Mouse (Mus musculus) mature B cell (primary cell): ENCODE data around the gene Klhdc2.

Experiments used
- in situ Hi-C: fragments of 300-500 bp; cut with MboI; formaldehyde crosslinking; loops from 2 replicates; pipeline ENCODE4 v1.14.3; 2019

Gene Klhdc2

DNA sequence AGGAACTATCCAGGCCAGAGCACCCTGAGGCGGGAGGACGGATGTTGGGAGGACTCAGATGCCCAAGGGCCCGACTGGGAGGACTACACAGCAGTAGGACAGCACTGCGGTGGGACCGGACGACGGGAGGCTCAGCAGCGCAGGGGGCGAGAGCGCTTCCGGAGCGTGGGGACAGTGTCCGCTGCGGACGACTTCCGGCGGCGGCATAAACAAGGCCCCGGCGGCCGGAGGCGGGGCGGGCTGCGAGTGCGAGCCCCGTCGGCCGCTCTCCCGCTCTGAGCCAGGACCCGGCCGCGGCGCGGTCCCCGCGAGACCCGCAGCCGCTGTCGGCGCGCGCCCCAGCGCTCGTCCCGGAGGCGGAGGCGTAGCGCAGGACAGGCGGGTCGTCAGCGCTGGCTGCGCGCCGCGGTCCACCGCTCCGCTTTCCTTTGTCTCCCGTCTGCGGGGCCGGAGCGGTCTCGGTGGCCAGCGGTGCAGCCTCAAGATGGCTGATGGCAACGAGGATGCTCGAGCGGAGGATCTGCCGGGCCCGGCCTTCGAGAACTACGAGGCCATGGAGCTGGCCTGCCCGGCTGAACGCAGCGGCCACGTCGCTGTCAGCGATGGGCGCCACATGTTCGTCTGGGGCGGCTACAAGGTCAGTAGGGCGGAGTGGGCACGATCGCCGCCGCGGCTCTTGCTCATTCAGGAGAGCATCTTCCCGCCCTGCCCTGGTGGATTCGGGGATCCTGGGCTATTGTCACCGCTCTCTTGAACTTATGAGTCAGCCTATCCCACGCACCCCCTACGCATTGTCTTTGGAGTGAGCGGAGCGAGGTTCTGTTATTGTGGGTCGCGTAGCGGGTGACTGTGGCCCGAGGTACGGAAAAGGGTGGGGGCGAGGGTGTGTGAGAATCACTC lies at the start of gene Klhdc2:
Gene Klhdc2, plus strand, starts transcription at position 171 of the 900 bp plus-strand sequence.
- in situ Hi-C loops: no loop called here

DNA sequence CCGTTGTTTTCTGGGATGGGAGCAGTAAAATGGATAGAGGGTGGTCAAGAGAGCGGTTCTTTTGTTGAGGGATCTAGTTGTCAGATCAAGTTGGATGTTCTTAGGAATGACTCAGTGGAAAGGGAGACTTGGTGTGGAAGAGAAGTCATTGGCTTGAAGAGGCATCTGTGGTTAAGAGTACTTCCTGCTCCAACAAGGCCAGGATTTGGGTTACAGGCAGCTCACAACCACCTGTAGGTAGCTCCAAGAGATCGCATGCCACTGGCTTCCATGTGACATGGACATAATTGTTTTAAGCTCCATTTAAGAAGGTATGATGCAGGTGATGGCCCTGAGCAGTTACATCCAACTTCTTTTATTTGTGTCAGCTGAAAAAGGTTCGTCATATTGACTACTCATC lies 46.7 kb upstream of the Klhdc2 start:
- in situ Hi-C loops: no loop called here

DNA sequence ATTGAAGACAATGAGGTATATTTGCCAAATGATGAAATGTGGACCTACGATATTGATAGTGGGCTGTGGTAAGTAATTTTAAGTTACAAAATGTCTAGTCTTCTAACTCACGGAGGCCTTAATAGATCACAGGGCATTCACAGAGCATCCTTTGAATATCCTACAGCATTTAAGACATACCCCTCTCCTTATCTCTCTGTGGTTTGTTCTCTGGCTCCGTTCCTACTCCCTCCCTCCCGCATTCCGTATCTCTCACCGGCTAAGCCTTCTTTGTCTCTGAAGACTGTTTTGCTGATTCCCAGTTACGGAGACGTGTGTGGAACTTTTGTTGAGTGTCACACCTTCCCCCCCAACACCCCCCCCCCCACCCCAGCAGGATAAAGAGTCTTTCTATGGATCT lies 45.7 kb upstream of the Klhdc2 start:
- in situ Hi-C loops: no loop called here

DNA sequence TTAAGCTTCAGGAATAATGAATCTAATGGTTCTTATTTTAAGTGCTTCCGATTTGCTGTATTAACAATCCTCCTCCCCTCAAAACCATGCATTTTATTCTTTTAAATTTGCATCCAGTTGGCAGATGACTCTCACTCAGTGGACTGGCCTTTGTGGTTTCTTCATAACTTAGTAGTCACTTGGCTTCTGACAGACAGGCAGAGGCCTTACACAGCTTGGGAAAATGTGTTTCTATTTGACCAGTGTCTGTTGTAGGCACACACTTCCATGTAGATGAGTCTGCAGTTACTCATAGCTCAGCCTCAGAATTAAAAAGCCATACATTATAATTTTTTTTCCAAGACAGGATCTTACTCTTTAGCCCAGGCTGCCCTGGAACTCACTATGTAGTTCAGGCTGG lies 42.7 kb upstream of the Klhdc2 start:
- in situ Hi-C loops: no loop called here

DNA sequence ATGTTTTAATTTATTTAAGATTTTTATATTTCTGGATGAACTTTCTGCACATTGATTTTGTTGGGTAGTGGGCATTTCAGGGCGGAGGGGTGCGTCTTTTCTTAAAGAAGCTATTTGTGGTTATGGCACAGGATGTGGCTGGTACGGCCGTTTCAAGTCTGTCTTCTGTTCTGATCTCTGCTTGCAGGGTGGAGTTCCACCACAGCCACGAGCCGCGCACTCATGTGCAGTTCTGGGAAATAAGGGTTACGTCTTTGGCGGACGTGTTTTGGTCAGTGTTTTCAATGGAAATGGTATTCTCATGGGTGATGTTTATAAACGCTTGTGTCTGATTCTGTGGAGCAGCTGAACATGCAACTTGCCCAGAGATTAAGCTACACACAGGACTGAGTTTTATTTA lies 38.6 kb upstream of the Klhdc2 start:
- in situ Hi-C loops: no loop called here

DNA sequence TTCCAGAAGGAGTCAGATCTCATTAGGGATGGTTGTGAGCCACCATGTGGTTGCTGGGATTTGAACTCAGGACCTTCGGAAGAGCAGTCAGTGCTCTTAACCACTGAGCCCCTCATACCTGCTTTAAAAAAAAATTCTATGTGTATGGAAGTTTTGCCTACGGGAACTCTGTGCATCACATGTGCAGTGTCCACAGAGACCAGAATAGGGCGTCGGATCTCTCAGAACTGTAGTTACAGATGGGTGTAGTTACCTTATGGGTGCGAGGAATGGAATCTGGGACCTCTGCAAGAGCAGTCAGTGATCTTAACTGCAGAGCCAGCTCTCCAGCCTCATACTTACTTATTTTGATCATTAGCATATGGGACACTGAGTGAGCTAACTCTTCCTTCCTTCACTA lies 34.2 kb upstream of the Klhdc2 start:
- in situ Hi-C loops: no loop called here

DNA sequence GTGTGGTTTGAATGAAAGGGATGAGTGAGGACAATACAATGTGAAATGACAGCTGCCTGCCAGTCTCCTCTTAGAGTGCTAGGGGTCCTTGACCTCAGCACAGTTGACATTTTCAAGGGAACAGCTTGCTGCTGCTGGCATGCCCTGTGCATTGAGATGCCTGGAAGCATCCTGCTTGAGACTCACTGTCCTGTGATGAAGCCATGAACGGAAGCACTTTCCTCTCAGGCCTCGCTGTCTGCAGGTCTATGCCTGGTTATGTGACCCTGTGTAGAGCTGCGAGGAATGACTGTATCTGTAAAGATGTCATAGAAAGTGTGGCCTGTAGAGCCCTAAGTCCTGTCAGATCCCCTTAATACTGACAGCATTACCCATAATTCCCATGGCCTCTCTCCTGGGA lies 31.4 kb upstream of the Klhdc2 start:
- in situ Hi-C loops: no loop called here

DNA sequence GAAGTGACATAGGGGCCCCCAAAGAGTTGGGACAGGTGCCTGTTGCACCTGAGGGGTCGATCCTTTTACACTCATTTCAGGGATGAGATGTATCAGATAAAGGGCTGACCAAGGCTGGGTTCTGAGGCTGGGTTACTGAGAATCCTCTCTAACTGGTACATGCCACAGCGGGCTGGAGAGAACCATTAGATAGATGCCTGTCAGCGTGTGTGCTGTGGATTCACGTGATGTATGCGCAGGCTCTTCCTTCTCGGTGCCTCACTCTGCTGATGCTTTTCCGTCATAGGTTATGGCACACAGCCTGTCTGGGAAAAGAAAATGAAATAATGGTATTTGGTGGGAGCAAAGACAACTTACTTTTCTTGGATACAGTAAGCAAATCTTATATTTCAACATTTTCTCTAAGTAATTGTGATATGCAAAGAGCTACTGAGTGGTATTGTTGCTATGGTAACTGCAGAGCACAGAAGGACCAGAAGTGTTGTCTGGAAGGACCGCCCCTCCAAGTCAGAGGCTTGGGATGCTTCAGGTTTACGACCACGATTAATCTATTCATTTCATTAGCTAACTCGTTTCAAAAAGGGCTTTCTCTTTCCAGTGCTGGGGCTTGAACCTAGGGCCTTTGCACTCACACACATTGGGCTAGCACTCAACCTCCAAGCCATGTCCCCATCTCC lies 28.4 kb upstream of the Klhdc2 start:
- in situ Hi-C loops: no loop called here

DNA sequence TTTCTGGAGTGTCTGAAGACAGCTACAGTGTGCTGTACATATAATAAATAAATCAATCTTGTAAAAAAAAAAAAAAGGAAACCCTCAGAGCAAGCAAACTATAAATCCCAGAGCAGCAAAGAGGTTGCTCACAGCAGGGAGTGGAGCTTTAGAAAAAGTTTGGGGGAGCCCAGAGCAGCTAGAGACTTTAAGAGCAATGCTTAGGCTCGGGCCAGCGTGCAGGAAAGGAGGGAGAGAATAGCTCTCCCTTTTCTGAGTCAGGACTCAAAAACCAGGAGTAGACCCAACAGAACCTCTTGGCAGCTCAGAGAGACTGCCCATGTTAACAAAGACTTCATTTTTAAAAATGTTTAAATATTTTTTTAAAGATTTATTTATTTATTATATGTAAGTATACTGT lies 27.5 kb upstream of the Klhdc2 start:
- in situ Hi-C loops: no loop called here

DNA sequence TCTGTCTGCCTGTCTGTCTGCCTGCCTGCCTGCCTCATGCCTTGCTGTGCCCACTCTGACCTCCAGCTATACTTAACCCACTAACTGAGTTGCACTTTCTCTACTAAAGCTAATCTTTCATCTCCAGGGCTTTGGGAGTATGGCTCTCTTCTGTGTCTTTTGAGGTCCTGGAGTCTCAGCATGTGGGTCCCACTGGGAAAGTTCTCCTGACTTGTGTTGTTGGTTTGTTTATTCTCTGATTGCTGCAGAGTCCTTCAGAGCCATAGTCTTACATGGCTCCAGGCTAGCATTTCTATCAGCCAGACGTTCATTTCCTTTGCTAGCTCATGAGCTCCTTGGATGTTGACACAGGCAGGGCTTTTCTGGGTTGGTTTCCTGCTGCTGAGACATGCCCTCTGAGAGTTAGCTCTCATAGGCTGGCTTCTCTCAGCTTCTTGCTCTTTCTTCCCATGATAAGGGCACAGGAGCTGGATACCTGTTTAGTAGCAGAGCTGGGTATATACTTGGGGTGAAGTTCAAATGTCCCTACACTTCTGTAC lies 16.5 kb upstream of the Klhdc2 start:
- in situ Hi-C loops: no loop called here

DNA sequence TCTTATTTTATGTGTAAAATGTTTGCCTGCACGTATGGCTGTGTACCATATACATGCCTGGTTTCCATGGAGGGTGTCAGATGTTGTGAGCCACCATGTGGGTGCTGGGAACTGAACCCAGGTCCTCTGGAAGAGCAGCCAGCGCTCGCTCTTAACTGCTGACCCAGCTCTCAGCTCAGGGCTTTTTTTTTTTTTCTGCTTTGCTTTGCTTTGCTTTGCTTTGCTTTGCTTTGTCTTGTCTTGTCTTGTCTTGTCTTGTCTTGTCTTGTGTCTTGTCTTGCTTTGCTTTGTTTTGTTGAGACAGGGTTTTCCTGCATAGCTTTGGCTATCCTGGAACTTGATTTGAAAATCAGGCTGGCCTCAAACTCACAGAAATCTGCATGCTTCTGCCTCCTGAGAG lies 15.6 kb upstream of the Klhdc2 start:
- in situ Hi-C loops: no loop called here

DNA sequence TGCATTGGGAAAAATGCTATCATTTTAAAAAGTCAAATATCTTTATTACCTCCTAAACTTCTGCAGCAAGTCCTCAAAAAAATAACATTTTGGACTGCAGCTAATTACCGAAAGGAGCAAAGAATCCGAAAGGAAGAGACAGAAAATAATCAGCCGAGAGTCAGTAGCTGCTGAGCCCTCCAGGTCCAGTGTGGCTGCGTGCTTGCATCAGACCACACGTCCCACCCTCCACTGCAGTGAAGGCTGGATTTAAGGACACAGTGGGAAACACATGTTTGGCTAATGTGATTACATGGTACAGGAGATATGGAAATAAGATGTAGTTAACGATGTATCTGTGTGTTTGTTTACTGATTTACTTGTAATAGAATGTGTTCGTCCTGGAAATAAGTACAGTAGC lies 13.3 kb upstream of the Klhdc2 start:
- in situ Hi-C loops: no loop called here

DNA sequence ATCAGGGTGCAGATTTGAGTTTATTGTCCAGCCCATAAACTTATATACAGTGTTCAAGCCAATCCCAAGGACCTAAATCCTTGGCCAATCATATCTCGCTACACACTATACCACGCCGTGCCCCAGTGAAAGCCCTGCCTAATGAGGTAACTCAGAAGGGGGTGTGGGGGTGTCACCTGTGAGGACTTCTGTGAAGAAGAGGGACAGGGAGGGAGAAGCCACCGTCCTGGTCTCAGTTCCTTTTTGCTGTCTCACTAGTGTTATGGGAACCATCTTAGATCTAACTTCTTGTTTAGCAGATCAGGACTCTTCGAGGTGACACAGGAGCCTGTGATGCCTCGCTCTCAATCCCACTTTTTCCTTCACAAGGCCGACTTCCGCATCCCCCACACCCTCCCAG lies 8.9 kb upstream of the Klhdc2 start:
- in situ Hi-C loops: no loop called here

DNA sequence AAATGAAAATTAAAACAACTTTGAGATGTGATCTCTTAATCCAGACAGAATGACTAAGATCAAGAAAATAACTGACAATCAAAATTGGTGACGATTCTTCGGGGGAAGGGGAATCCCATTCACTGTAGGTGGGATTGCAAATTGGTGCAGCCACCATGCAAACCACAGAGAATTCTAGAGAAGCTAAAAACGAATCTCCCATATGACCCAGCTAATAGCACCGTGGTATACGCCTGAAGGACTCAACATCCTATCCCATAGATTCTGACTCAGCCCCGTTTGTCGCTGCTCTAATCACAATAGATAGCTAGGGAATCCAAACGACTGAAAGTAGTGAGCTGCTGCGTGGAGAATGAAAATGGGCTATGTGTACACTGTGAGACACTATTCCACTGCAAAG lies 7.8 kb upstream of the Klhdc2 start:
- in situ Hi-C loops: no loop called here

DNA sequence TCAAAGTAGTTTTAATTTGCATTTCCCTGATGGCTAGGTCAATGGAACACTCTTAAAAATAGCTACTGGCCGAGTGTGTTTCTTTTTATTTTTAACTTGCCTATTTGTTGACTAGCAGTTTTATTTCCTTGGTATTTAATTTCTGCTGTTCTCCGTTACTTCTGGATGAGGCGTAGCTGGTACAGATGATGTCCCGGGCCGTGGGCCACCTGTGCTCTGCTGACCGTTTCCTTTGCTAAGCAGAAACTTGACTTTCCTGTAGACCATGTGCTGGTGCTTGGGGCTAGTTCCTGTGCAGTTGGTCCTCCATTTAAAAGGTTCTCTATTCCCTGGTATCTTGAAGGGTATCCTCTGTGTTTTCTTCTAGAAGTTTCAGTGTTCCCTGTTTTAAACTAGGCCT lies 4.1 kb upstream of the Klhdc2 start:
- in situ Hi-C loops: no loop called here

DNA sequence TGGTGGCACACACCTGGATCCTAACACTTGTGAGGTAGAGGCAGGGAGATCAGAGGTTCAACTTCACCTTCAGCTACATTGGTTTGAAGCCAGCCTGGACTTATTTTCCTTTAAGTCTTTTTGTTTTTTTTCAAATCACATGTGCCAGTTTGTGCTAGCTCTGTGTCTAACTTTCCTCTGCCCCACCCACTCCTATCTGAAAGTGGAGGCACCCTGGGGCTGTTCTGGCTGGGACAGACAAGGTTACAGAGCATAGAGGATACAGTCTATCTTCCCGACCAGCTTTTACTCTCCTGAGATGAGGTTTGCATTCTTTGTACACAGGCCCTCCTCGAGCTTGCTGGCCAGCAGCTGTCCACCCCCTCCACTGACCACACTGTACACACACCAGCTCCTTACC lies 2.7 kb upstream of the Klhdc2 start:
- in situ Hi-C loops: no loop called here

DNA sequence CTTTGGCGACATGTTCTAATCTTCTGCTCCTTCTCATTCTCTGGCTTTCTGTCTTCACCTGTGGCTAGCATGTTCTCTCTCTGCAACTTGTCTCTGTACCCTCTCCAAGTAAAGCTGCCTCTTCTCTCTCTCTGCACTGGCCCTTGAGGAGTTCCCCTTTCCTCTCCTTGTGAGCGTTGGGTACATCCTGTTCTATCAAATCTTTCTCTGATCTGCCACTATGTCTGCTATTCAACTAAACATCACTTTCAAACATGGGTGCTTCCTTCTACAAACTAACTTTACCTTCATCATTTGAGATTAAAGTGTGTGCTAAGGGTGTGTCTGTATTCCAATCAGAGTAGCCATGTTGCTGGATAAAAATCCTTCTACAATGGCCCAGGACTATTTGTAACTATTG lies 1.5 kb upstream of the Klhdc2 start:
- in situ Hi-C loops: no loop called here

DNA sequence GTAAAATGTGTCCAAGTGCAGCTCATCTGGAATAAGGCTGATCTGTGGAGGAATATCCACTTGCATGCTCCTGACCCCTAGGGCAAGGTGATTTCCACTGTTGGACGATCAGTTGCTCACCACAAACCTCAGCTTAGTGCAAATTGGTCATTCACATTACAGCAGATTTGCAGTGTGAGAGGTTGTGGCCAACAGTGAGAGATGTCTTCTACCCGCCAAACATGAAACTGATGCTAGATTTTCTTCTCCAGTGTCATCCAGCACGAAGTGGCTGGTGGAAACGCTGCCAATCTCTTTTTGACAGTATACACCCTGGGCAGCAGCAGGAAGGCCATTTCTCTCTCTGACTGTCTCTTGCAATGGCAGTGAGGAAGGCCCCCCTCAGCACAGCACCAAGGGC lies 830 bp upstream of the Klhdc2 start:
- in situ Hi-C loops: no loop called here

DNA sequence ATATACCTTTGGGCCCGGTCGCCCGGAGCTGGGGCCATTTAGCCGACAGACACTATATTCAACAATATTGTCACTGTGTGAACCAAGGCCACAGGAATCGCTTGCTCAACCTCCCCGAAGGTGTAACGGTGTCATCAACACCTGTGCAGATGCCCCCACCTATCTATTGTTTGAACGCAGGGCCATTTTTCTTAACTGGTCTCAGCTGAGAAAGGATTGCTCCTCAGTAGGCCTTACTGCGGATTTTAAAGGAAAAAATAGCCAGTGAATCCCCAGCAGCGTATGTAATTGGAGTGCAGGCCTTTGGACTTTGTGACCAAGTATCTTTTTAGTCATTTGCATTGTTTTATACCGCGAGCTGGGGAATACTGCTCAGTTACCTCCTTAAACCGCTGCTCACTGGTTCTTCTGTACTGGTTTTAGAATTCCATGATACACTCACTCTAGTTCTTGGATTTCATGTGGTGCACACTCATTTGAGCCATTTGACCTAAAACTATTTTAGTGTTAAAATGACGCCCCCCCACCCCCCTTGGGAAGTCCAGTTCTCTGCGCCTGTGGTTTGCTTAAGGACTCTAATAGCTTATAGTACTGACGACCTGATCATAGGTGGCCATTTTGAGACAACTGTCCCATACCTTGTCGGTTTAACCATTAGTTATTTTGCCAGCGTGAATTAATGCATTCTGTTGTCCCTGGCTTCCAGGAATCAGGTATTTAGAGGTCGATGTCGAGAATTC lies 1.1 kb downstream of the Klhdc2 start:
- in situ Hi-C loops: no loop called here

DNA sequence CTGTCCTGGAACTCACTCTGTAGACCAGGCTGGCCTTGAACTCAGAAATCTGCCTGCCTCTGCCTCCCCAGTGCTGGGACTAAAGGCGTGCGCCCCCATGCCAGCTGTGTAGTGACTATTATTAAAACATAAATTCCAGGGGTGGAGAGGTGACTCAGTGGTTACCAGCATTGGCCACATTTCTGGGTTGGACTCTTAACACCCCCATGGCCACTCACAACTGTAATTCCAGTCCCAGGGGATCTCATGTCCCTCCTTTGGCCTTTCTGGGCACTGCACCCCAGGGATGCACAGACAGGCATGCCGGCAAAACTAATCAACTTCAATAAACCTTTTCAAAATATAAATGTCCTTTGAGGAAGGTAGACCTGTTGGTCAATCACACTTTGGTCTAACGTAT lies 1.8 kb downstream of the Klhdc2 start:
- in situ Hi-C loops: no loop called here

DNA sequence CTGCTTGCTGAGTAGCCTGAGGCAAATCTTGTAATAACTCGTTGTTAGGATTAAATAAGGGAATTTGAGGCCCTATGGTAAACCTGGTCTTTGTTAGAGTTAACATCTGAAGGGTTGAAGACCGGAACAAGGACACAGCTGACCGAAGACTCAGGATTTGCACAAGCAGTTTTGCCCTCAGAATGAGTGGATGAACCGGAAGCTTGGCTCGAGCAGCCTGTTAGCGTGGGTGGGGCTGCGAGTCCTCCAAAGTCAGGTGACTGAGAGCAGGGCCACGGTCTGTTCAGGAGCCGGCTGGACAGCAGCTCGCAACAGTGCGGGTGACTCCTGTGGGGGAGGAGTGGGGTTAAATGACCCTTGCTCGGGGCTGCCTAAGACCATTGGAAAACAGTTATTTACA lies 2.8 kb downstream of the Klhdc2 start:
- in situ Hi-C loops: no loop called here

DNA sequence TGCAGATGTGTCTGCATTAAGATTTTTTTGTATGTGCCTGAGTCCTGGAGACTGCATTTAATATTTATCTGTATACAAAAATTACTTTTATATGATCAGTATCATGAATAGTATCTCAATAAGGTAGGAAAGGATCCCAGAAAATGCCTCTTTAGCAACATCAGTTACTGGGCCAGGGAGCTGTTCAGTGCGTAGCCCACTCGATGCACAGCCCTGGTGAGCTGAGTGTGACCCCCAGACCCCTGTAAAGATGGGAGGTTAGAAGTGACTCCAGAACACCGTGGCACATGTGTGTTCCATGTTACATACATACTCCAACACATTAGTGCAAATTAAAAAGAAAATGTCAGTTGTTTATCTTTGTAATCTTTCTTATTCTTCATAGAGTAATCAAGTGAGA lies 3.4 kb downstream of the Klhdc2 start:
- in situ Hi-C loops: no loop called here

DNA sequence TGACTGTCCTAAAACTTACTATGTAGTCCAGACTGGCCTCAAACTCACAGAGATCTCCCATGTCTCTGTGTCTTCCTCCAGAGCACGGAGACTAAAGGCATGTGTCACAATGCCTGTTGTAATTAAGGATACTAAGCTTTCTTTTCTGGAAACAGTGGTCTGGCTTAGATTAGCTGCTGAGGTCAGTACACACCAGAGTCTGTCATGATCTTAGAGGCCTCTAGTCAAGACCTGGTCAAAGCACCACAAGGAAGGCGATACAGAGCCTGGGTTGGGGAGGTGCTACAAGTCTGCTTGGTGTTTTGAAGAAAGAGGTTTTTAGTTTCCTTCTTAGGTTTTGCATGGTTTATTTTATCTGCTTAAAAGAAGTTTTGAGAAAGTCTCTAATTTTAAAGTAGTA lies 3.9 kb downstream of the Klhdc2 start:
- in situ Hi-C loops: no loop called here
